Mouse (Mus musculus) heart, adult 8-10 months (tissue): Measurements from ENCODE around the gene Wdr45. TPM values are rescaled to one million over a fixed set of nuclear protein-coding genes. Genes with fewer than 3 reads are reported as not detected.

Experiments
- DNase-seq: peaks from one replicate; pipeline ENCODE4 v3.0.0; 2022; ENCODE audit warnings: low spot score
- total RNA-seq, 4 experiments: library from RNA; stranded (reverse); gene quantifications; 2 replicates each; pipeline ENCODE4 v1.2.4; 2022

Wdr45 gene
- total RNA-seq, 4 experiments from 2014 or later, result 34.4 to 60.5 (median 46.7) TPM

- DNase-seq, result peak; percentile 55
These were observed 49.7 kb downstream of the Wdr45 start for GRCm38 (mm10) chrX:7763631-7764393.

- no peak for DNase-seq
These were observed 50.6 kb downstream of the Wdr45 start for GRCm38 (mm10) chrX:7764657-7765280.

GRCm38 (mm10) chrX:7765281-7765670, 51.1 kb downstream of the Wdr45 start:
- DNase-seq, result no peak

- DNase-seq, result peak; percentile 39
These were observed 51.6 kb downstream of the Wdr45 start for GRCm38 (mm10) chrX:7765764-7766163.

- no peak for DNase-seq
These were observed 55.3 kb downstream of the Wdr45 start for GRCm38 (mm10) chrX:7769302-7770017.

GRCm38 (mm10) chrX:7772766-7773165, 58.6 kb downstream of the Wdr45 start:
- DNase-seq, result no peak

GRCm38 (mm10) chrX:7775501-7776205, 61.5 kb downstream of the Wdr45 start:
- DNase-seq, result no peak

GRCm38 (mm10) chrX:7776329-7777082, 62.4 kb downstream of the Wdr45 start:
- DNase-seq, result peak; percentile 33

Other genes with a start within 250 kb of the Wdr45 start
- gene Foxp3, start 140.7 kb upstream of the Wdr45 start, total RNA-seq, result not detected
- 1 to 10 TPM; 3.5 to 5.7 (median 4.6) TPM for gene Ppp1r3f, start 140.1 kb upstream of the Wdr45 start, total RNA-seq
- 10 to 100 TPM in 3 of 4 experiments, 1 to 10 TPM in 1; 8.5 to 11.9 (median 11.1) TPM for gene Ccdc22, start 108.8 kb upstream of the Wdr45 start, total RNA-seq
- not detected for gene Cacna1f, start 107.2 kb upstream of the Wdr45 start, total RNA-seq
- 1 to 10 TPM; 2.9 to 5.4 (median 3.8) TPM for gene Syp, start 75.9 kb upstream of the Wdr45 start, total RNA-seq
- gene Prickle3, start 57.1 kb upstream of the Wdr45 start, total RNA-seq, result 10 to 100 TPM; 18.8 to 22.2 (median 19.5) TPM
- gene Plp2, start 42.9 kb upstream of the Wdr45 start, total RNA-seq, result 10 to 100 TPM; 39.8 to 56.9 (median 51.1) TPM
- gene Magix, start 33.1 kb upstream of the Wdr45 start, total RNA-seq, result 10 to 100 TPM; 26.1 to 30.3 (median 28.8) TPM
- gene Gpkow, start 17.2 kb upstream of the Wdr45 start, total RNA-seq, result 10 to 100 TPM; 18.3 to 21.9 (median 21.3) TPM
- not detected for gene Gm45208, start 7.9 kb downstream of the Wdr45 start, total RNA-seq
- gene Praf2, start 14.1 kb downstream of the Wdr45 start, total RNA-seq, result 1 to 10 TPM; 4.3 to 6.7 (median 5.7) TPM
- 1 to 10 TPM in 1 of 4 experiments, under 1 TPM in 3; 0.37 to 1.0 (median 0.73) TPM for gene Ccdc120, start 36.6 kb downstream of the Wdr45 start, total RNA-seq
- gene Tfe3, start 48.2 kb downstream of the Wdr45 start, total RNA-seq, result 10 to 100 TPM; 11.9 to 16.9 (median 14.8) TPM
- 10 to 100 TPM; 23.1 to 26.1 (median 24.7) TPM for gene Gripap1, start 75.4 kb downstream of the Wdr45 start, total RNA-seq
- gene Kcnd1, start 108.0 kb downstream of the Wdr45 start, total RNA-seq, result under 1 TPM; 0.23 to 0.30 (median 0.27) TPM
- gene Otud5, start 127.0 kb downstream of the Wdr45 start, total RNA-seq, result 10 to 100 TPM; 20.0 to 24.9 (median 21.5) TPM
- gene Pim2, start 163.9 kb downstream of the Wdr45 start, total RNA-seq, result 1 to 10 TPM; 2.4 to 6.1 (median 3.7) TPM
- 10 to 100 TPM in 3 of 4 experiments, 1 to 10 TPM in 1; 8.9 to 18.3 (median 13.5) TPM for gene Slc35a2, start 169.7 kb downstream of the Wdr45 start, total RNA-seq
- gene Pqbp1, start 184.9 kb downstream of the Wdr45 start, total RNA-seq, result 10 to 100 TPM; 20.0 to 24.0 (median 20.9) TPM
- gene Timm17b, start 185.0 kb downstream of the Wdr45 start, total RNA-seq, result 10 to 100 TPM; 44.7 to 50.5 (median 46.7) TPM
- not detected for gene Gm10491, start 193.5 kb downstream of the Wdr45 start, total RNA-seq
- not detected for gene Gm10490, start 195.2 kb downstream of the Wdr45 start, total RNA-seq
- under 1 TPM; 0.11 to 0.20 (median 0.16) TPM for gene Pcsk1n, start 205.5 kb downstream of the Wdr45 start, total RNA-seq
- gene Eras, start 214.3 kb downstream of the Wdr45 start, total RNA-seq, result not detected
- gene Hdac6, start 233.6 kb downstream of the Wdr45 start, total RNA-seq, result 10 to 100 TPM; 10.4 to 11.5 (median 10.9) TPM